Mouse (Mus musculus) stomach, embryonic 14.5 days (tissue): ENCODE results near the gene Zfp260. TPM values are rescaled to one million over a fixed set of nuclear protein-coding genes. Genes with fewer than 3 reads are reported as not detected.
"Not testable (repeated sequence)": the region's sequence is repeated elsewhere in the genome, so short reads cannot be mapped to it uniquely, and the experiment has no call there.

Source experiments
- ATAC-seq: fragments of 200-750 bp; cut with Nextera tagmentation; 2 replicates; pipeline ENCODE4 v1.8.0; 2017; ENCODE audit warnings: low read depth, moderate TSS enrichment; ENCODE audit not compliant: insufficient number of reproducible peaks, insufficient read depth, low FRiP score
- H3K27ac ChIP-seq: fragments of 300-500 bp; sonication (generic); 2 replicates; pipeline ENCODE4 v1.5.1; 2014; ENCODE audit warnings: mild to moderate bottlenecking, low read length, moderate library complexity, mixed read lengths
- H3K27me3 ChIP-seq: fragments of 300-500 bp; sonication (generic); 2 replicates; pipeline ENCODE4 v1.6.1; 2014; ENCODE audit warnings: low read length, control low read depth, mixed read lengths; ENCODE audit not compliant: control insufficient read depth, insufficient read depth
- H3K36me3 ChIP-seq: fragments of 300-500 bp; sonication (generic); 2 replicates; pipeline ENCODE4 v1.6.1; 2014; ENCODE audit warnings: mild to moderate bottlenecking, control low read depth, low read length, moderate library complexity, mixed read lengths; ENCODE audit not compliant: control insufficient read depth, insufficient read depth
- H3K4me1 ChIP-seq: fragments of 300-500 bp; sonication (generic); 2 replicates; pipeline ENCODE4 v1.6.1; 2014; ENCODE audit warnings: low read length, control low read depth, mixed read lengths; ENCODE audit not compliant: control insufficient read depth, insufficient read depth
- H3K4me2 ChIP-seq: fragments of 300-500 bp; sonication (generic); replicated peaks from 2 replicates; pipeline ENCODE4 v1.6.1; 2014; ENCODE audit warnings: low read depth, low read length, control low read depth
- H3K4me3 ChIP-seq: fragments of 300-500 bp; sonication (generic); 2 replicates; pipeline ENCODE4 v1.5.1; 2014; ENCODE audit warnings: low read depth, low read length, control low read depth
- H3K9ac ChIP-seq: fragments of 300-500 bp; sonication (generic); replicated peaks from 2 replicates; pipeline ENCODE4 v1.6.1; 2014; ENCODE audit warnings: low read depth, mild to moderate bottlenecking, control low read depth, low read length, moderate library complexity, mixed read lengths
- H3K9me3 ChIP-seq: fragments of 300-500 bp; sonication (generic); 2 replicates; pipeline ENCODE4 v1.6.1; 2016; ENCODE audit warnings: low read depth, low read length, control low read depth; ENCODE audit not compliant: control insufficient read depth
- WGBS: fragments of 180-500 bp; shearing (Covaris S2); extraction: QIAGEN DNeasy Blood & Tissue Kit; methylation state at CpG from one replicate; pipeline ENCODE4 v1.1.7; 2014; 5-methylcytosine and 5-hydroxymethylcytosine counted together
- polyA plus RNA-seq: library from polyadenylated mRNA; unstranded; fragments of >200 nt; fragmentation: Nextera tagmentation; extraction: Ambion mirVana; gene quantifications from 2 replicates; pipeline ENCODE4 v1.2.1, GENCODE M21; 2014

Zfp260 gene
- polyA plus RNA-seq, 1 experiment from 2014 or later: 132 TPM

DNA sequence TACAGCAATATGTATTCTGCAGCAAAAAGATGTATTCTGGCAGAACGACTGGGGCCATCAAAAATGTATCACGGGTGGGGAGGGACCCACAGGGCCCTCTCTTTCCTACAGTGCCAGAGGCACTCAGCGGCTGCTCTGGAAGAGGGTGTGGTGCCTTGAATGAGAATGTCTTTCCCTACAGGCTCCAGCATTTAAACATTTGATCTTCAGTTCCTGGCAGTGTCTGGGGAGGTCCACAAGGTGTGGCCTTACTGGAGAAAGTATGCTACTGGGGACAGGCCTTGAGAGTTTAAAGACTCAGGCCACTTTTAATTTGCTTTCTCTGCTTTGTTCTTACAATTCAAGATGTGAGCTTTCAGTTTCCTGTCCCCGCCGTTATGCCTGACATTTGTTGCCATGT, 21.5 kb downstream of the Zfp260 start:
- Histone ChIP-seq H3K9ac (no peak overlapping the region), H3K9me3 (no peaks in the 10 kb centered on the region), H3K27ac (no peak overlapping the region), H3K4me1 (no peaks in the 10 kb centered on the region), H3K36me3 (no peaks in the 10 kb centered on the region), H3K27me3 (no peaks in the 10 kb centered on the region), H3K4me2 (no peak overlapping the region), H3K4me3 (no peak overlapping the region)
- ATAC-seq: no peak
- 94% methylated on average over 5 of the region's 5 CpGs for WGBS

DNA sequence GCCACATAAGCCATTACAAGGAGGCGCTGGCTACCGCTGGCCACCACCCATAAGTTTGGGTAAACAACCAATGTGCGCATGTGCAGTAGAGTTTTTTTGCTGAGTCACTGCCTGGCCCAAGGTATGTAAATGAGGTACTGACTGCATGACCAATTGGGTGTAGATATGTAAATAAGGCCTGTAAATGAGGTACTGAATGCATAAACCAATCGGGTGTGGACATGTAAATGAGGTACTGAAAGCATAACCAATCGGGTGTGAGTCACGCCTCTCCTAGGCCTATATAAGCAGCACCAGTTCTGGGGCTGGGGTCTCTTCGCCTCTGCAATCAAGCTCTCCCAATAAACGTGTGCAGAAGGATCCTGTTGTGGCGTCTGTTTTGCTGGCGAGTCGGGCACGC, 23.4 kb downstream of the Zfp260 start:
- not testable (repeated sequence) for H3K4me3 ChIP-seq, H3K36me3 ChIP-seq, H3K9ac ChIP-seq, H3K27me3 ChIP-seq, ATAC-seq, H3K27ac ChIP-seq, H3K9me3 ChIP-seq, H3K4me2 ChIP-seq, H3K4me1 ChIP-seq
- WGBS: 96% methylated on average over 12 of the region's 12 CpGs

DNA sequence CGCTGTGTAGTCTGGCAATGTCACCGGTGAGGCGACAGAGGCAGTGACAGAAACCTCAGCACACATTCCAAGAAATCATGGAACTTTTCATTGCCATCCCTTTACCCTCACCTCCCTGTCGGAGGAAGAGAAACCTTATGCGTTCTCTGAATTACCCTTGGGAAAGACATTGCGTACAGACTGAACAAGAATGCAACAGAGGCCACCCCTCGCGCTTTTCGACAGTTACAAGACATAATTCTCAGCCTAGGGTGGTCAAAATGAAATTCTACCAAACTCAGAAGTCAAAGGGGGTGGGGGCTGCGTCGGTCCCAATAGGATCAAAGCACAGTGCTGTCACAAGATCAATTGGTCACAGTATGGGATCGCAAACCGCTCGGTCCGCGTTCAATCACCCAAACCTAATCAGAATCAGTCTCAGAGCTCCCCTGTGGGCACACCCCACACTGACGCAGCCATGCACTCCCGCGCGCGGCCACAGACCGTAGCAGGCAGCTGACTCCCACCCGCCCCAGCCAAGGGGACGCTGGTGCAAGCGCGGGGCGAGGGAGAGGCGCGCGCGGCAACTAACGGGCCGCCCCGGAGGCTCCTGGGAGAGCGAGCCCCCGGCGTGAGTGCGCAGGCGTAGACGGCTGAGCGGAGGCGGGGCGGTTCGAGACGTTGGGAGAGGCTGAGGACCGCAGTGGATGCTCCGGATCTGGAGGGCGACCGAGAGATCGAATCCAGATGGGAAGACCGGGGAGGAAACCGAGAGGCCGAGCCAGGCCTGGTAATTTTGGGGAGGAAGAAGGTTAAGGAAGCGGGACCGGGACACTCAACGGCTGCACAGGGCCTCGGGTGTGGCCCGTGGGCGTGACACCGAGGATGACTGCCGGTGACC, 27.0 kb downstream of the Zfp260 start, which contains the start of gene Zfp382:
Gene Zfp382 (plus strand): TSS at position 635 of the 880 bp plus-strand sequence.
- peak; percentile 97 for ATAC-seq
- no peaks in the 10 kb centered on the region; the same call in 1 of the 2 replicates for H3K4me1 ChIP-seq
- peak within 1 kb of the TSS; percentile 65 for H3K9ac ChIP-seq
- H3K27me3 ChIP-seq: no peaks in the 10 kb centered on the region
- WGBS: under 1% methylated on average over 61 of the region's 61 CpGs
- H3K27ac ChIP-seq: peak within 1 kb of the TSS; percentile 72
- H3K36me3 ChIP-seq: no peaks in the 10 kb centered on the region
- H3K4me3 ChIP-seq: peak within 1 kb of the TSS; percentile 64
- H3K9me3 ChIP-seq: no peaks in the 10 kb centered on the region
- peak within 1 kb of the TSS; percentile 88 for H3K4me2 ChIP-seq

DNA sequence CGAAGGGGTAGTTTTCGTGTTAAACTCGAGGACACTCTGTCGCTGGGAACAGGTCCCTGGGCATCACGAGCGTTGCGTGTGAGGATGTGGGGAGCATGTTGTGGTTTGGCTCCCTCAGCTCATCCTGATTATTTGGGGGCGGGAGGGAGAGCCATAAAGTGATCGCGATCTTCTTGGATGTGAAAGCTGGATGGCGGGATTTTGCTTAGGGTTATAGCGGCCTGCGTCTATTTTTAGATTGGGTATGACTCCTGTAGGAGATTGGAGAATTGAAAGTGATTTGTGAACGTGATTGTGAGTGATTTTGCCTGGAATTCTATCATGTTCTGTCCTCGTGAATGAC, 27.6 kb downstream of the Zfp260 start:
- Histone ChIP-seq H3K27me3 (no peaks in the 10 kb centered on the region), H3K36me3 (no peaks in the 10 kb centered on the region; the same call in 1 of the 2 replicates), H3K27ac (peak overlapping the region; percentile 66), H3K4me3 (peak overlapping the region; percentile 64), H3K9me3 (no peaks in the 10 kb centered on the region), H3K4me2 (peak overlapping the region; percentile 88), H3K9ac (peak overlapping the region; percentile 65), H3K4me1 (no peaks in the 10 kb centered on the region; the same call in 1 of the 2 replicates)
- peak; percentile 43; the same call in 1 of the 2 replicates for ATAC-seq
- 4% methylated on average over 15 of the region's 15 CpGs for WGBS

- Histone ChIP-seq H3K4me1 (no peaks in the 10 kb centered on the region), H3K9ac (no peak overlapping the region), H3K27ac (no peak overlapping the region), H3K9me3 (no peaks in the 10 kb centered on the region), H3K27me3 (no peaks in the 10 kb centered on the region), H3K4me3 (no peak overlapping the region), H3K4me2 (no peak overlapping the region), H3K36me3 (peaks cover 27% of the 10 kb centered on the region)
- ATAC-seq: no peak
- WGBS: 94% methylated on average over 8 of the region's 8 CpGs
Measured at GRCm38 (mm10) chr7:30129900-30130299, 35.3 kb downstream of the Zfp260 start.

DNA sequence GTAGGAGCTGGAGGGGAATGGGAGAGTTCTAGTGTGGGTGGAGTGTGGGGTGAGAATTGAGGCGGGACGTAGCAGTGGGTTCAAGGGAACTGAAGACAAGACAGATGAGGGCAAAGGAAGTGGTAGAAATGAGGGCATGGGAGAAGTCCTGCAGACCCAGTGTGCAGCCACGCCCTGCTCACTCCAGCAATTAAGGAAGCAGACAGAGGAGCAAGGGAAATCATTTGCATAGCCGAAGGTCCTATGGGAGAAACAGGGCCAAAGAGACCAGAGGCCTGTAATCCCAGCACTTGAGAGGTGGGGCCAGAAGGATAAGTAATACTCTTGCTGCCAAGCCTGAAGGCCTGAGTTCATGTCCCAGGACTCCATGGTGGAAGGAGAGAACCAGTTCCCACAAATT, 37.8 kb downstream of the Zfp260 start:
- Histone ChIP-seq H3K36me3 (peaks cover 32% of the 10 kb centered on the region), H3K27me3 (no peaks in the 10 kb centered on the region), H3K27ac (no peak overlapping the region), H3K4me3 (no peak overlapping the region), H3K4me2 (no peak overlapping the region), H3K4me1 (no peaks in the 10 kb centered on the region), H3K9ac (no peak overlapping the region), H3K9me3 (no peaks in the 10 kb centered on the region)
- ATAC-seq: no peak
- 92% methylated on average over 4 of the region's 4 CpGs for WGBS

DNA sequence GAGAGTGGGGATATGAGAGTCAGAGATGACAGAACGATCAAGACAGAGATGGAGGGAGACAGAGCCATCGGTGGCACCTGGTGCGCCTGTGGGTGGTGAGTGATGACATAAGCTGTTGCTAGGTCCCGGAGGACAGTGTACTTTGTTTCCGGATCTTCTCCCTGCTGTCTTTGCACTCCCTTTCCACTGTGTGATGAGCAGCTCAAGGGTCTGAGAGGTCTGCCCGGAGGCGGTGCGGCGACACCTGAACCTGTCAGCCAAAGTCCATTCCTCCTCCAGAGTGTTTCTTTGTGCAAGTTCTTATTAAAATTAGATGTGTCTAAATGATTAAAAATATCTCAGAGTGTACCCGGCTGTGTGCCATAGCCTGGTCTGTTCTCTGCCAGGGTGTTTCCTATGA, 42.2 kb downstream of the Zfp260 start:
- Histone ChIP-seq H3K4me3 (no peak overlapping the region), H3K27ac (no peak overlapping the region), H3K9me3 (no peaks in the 10 kb centered on the region; the same call in 1 of the 2 replicates), H3K9ac (no peak overlapping the region), H3K4me1 (no peaks in the 10 kb centered on the region), H3K36me3 (peaks cover 18% of the 10 kb centered on the region), H3K4me2 (no peak overlapping the region), H3K27me3 (no peaks in the 10 kb centered on the region)
- 86% methylated on average over 10 of the region's 10 CpGs for WGBS
- ATAC-seq: no peak

GRCm38 (mm10) chr7:30143170-30143554, 48.6 kb downstream of the Zfp260 start:
- peak overlapping the region; percentile 79 for H3K27ac ChIP-seq
- H3K27me3 ChIP-seq: no peaks in the 10 kb centered on the region
- peak overlapping the region; percentile 36 for H3K9ac ChIP-seq
- H3K4me1 ChIP-seq: 0 out of 2 replicates have a peak, but pooled peaks cover 3% of the 10 kb centered on the region
- H3K4me3 ChIP-seq: peak overlapping the region; percentile 39
- ATAC-seq: no peak
- peak overlapping the region; percentile 55 for H3K4me2 ChIP-seq
- H3K36me3 ChIP-seq: no peaks in the 10 kb centered on the region
- 9% methylated on average over 8 of the region's 8 CpGs for WGBS
- peaks cover 12% of the 10 kb centered on the region; the same call in 1 of the 2 replicates for H3K9me3 ChIP-seq
